ENCODE assay signal across 7 mouse cellular contexts in the genomic region with DNA sequence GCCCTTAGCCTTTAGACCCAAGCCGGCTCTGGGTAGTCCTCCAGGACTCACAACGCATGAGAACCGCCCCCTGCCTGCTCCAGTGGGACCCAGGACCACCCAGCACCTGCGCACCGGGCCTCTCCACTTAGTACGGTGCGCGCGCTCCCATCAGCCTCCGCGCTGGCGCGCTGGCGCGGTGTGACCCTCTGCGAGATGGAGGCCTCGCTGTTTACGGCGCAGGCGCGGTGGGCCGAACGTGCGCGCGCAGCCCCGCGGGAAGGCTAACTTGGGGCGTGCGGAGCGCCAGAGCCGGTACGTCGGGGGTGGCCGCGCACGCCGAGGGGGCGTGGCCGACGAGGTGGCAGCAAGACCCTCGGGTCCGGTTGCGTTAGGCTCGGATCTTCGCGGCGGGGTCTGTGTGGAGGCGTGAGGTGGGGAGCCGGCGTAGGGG. TPM values are rescaled to one million over a fixed set of nuclear protein-coding genes. Genes with fewer than 3 reads are reported as not detected.
DNase-seq lines count a peak whose midpoint lies in the region; ATAC-seq lines count a peak whose summit lies in the region.

A gene (plus strand): TSS at position 156 of the 433 bp plus-strand sequence.
A gene (plus strand): TSS at position 344 of the 433 bp plus-strand sequence.

- WGBS in embryonic facial prominence, embryonic 10.5 days: under 1% methylated on average over 51 of the region's 51 CpGs
- WGBS in limb, embryonic 10.5 days: under 1% methylated on average over 51 of the region's 51 CpGs
- under 1% methylated on average over 50 of the region's 51 CpGs for WGBS in midbrain, embryonic 13.5 days

- peak; percentile 90 for ATAC-seq in granulocyte monocyte progenitor cell, adult 5-6 weeks (replicated peaks; ENCODE audit: poor library complexity, severe bottlenecking)
- peak; percentile 99 for ATAC-seq in midbrain, embryonic 13.5 days

- H3K9me3 ChIP-seq in embryonic facial prominence, embryonic 10.5 days: no peaks in the 10 kb centered on the region
- no peaks in the 10 kb centered on the region for H3K9me3 ChIP-seq in limb, embryonic 10.5 days (replicated peaks)
- H3K9me3 ChIP-seq in midbrain, embryonic 13.5 days: no peaks in the 10 kb centered on the region

- no peaks in the 10 kb centered on the region for H3K27me3 ChIP-seq in embryonic facial prominence, embryonic 10.5 days (replicated peaks; ENCODE audit: low read depth, poor library complexity, severe bottlenecking)
- no peaks in the 10 kb centered on the region for H3K27me3 ChIP-seq in limb, embryonic 10.5 days (ENCODE audit: low read depth, poor library complexity, severe bottlenecking)
- no peaks in the 10 kb centered on the region for H3K27me3 ChIP-seq in midbrain, embryonic 13.5 days

- H3K4me2 ChIP-seq in midbrain, embryonic 13.5 days (replicated peaks): peak within 1 kb of the TSS; percentile 86

- peaks cover 25% of the 10 kb centered on the region for H3K4me1 ChIP-seq in embryonic facial prominence, embryonic 10.5 days
- H3K4me1 ChIP-seq in limb, embryonic 10.5 days: peaks cover 23% of the 10 kb centered on the region
- peaks cover 21% of the 10 kb centered on the region for H3K4me1 ChIP-seq in midbrain, embryonic 13.5 days (replicated peaks)

- peak within 1 kb of the TSS; percentile 87 for H3K4me3 ChIP-seq in embryonic facial prominence, embryonic 10.5 days
- H3K4me3 ChIP-seq in limb, embryonic 10.5 days: peak within 1 kb of the TSS; percentile 83
- peak within 1 kb of the TSS; percentile 66 for H3K4me3 ChIP-seq in midbrain, embryonic 13.5 days (replicated peaks)

- H3K27ac ChIP-seq in embryonic facial prominence, embryonic 10.5 days (replicated peaks): peak within 1 kb of the TSS; percentile 92
- H3K27ac ChIP-seq in limb, embryonic 10.5 days: peak within 1 kb of the TSS; percentile 89
- peak within 1 kb of the TSS; percentile 93 for H3K27ac ChIP-seq in midbrain, embryonic 13.5 days

- peaks cover 30% of the 10 kb centered on the region for H3K36me3 ChIP-seq in embryonic facial prominence, embryonic 10.5 days (replicated peaks)
- peaks cover 34% of the 10 kb centered on the region for H3K36me3 ChIP-seq in limb, embryonic 10.5 days
- peaks cover 21% of the 10 kb centered on the region for H3K36me3 ChIP-seq in midbrain, embryonic 13.5 days

- peak; percentile 98 for DNase-seq in adrenal gland, postnatal 10 days
- DNase-seq in embryonic facial prominence, embryonic 10.5 days (ENCODE audit: low spot score): peak; percentile 99
- peak; percentile 90 for DNase-seq in kidney, adult 11 months
- peak; percentile 99 for DNase-seq in limb, embryonic 10.5 days (ENCODE audit: low spot score)
- DNase-seq in spleen, adult 12 weeks (ENCODE audit: low spot score): peak; percentile 91

- peak within 1 kb of the TSS; percentile 81 for H3K9ac ChIP-seq in midbrain, embryonic 13.5 days (replicated peaks)

RNA-seq across cellular contexts. Expression of the first gene that starts in this region (rescaled TPM):
- 1 to 10 TPM; 6.3 to 7.7 TPM for total RNA-seq in adrenal gland, postnatal 10 days (2021)
- polyA plus RNA-seq in embryonic facial prominence, embryonic 10.5 days (2016; fragmentation: Nextera tagmentation; extraction: Ambion mirVana): 17.9 and 19.1 TPM in 2 replicates
- total RNA-seq in granulocyte monocyte progenitor cell, adult 5-6 weeks (2014; fragmentation: Nextera tagmentation): 9.5 and 13.8 TPM in 2 replicates
- 3.3 and 7.5 TPM in 2 replicates for total RNA-seq in granulocyte monocyte progenitor cell, adult 5-6 weeks (2017)
- polyA plus RNA-seq in limb, embryonic 10.5 days (2016; fragmentation: Nextera tagmentation; extraction: Ambion mirVana): 15.3 and 18.4 TPM in 2 replicates
- 12.9 and 16.0 TPM in 2 replicates for polyA plus RNA-seq in midbrain, embryonic 13.5 days (2015; fragmentation: Nextera tagmentation; extraction: Ambion mirVana)

RNA-seq across cellular contexts. Expression of the second gene that starts in this region (rescaled TPM):
- 1 to 10 TPM; 4.0 to 7.1 TPM for total RNA-seq in adrenal gland, postnatal 10 days (2021)
- polyA plus RNA-seq in embryonic facial prominence, embryonic 10.5 days (2016; fragmentation: Nextera tagmentation; extraction: Ambion mirVana): 3.8 and 4.1 TPM in 2 replicates
- total RNA-seq in granulocyte monocyte progenitor cell, adult 5-6 weeks (2014; fragmentation: Nextera tagmentation): 9.0 and 16.0 TPM in 2 replicates
- total RNA-seq in granulocyte monocyte progenitor cell, adult 5-6 weeks (2017): 0.88 and 2.4 TPM in 2 replicates
- polyA plus RNA-seq in limb, embryonic 10.5 days (2016; fragmentation: Nextera tagmentation; extraction: Ambion mirVana): 2.5 and 2.8 TPM in 2 replicates
- 3.9 and 4.5 TPM in 2 replicates for polyA plus RNA-seq in midbrain, embryonic 13.5 days (2015; fragmentation: Nextera tagmentation; extraction: Ambion mirVana)

Comparison
In these comparisons a context has a peak if more than half of its experiments do, and no peak if none do; other contexts are left out.
1. Peak in every context shown above with its lines: DNase-seq, ATAC-seq, H3K4me3 ChIP-seq and H3K27ac ChIP-seq.